Mouse (Mus musculus) liver, adult (tissue): Measurements from ENCODE around the gene Nubp1.

Experiments
- GATA4 ChIP-seq: IDR thresholded peaks from 2 replicates; pipeline ENCODE4 v1.6.1; 2014; ENCODE audit warnings: mild to moderate bottlenecking, low read length; ENCODE audit not compliant: insufficient replicate concordance

Nubp1 gene

GRCm38 (mm10) chr16:10446573-10447263 lies 35.0 kb downstream of the Nubp1 start:
- TF ChIP-seq GATA4, result no peak

DNA sequence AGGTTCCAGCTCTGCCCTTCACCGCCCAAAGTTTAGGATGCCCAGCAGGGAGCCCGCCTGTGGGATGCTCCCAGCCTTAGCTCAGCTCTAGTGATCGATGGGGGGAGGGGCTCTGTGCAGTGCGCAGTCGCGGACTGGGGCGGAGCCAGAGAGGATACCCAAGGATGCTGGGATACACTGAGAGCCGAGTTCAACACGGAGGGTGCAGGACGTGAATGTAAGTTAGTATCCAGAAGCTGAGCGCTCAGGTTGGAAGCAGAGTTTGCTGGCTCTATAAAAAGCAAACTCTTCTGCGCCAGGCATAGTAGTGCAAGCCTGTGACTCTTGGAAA lies 35.5 kb downstream of the Nubp1 start, which contains the start of gene Tvp23a:
Gene Tvp23a (minus strand): TSS at position 99 of the 331 bp plus-strand sequence.
- TF ChIP-seq GATA4, result no peak

DNA sequence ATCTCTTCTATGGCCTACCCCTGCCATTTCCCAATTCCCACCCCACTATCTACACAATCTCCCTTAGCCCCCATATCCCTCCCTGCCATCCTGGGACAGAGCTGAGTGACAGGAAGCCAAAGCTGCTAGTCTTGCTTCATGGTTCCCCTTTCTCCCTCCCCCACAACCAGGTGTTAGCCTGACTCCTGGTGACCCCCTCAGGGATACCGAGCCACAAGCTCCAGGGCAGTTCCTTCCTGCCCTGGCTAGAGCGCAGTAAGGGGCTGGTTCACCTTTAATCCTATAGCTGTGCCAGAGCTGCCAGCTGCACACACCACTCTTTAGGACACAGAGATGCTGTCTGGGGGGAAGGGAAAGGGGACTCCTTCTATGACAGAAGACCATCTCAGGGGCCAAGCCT lies 36.0 kb downstream of the Nubp1 start:
- TF ChIP-seq GATA4, result no peak

DNA sequence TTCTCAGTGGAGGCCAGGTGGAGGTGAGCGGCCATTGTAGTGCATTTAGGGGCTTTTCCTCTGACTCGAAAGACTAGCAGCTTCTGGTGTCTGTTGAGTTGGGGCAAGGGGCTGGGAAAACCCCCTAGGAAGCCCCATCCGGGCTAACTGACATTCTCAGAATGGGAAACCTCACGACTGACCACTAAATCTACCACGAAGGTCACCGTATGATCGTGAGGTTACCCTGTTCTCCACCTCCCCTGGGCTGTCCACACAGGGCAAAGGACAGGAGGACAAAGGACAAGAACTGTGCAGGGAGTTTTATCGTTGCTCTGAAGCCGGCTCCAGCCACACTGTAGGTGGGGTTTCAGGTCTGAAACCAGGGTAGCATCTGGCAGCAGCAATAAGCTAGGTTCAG lies 37.2 kb downstream of the Nubp1 start:
- TF ChIP-seq GATA4, result no peak

- no peak for TF ChIP-seq GATA4
Measured at GRCm38 (mm10) chr16:10451906-10452305, 40.2 kb downstream of the Nubp1 start.

DNA sequence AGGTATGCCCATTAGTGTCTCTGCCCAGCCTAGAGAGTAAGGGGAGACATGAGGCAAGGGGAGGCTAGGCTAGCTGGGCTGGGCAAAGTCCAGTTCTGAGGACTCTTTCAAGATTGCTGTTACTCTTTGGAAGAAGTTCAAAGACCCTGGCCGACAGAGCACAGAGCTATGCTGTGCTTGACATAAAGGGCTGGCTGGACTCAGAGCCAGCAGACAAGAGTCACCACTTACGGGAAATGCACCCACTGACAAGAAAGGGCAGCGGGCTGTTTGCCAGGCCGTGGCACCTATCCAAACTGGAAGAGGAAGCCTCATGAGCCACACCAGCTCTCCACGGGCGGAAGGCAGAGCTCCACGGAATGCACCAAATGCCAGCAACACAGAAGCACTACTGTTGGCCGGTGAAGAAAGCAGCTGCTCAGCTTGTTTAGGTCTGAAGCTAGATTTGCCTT lies 40.7 kb downstream of the Nubp1 start:
- peak; percentile 65; the same call in 1 of the 2 replicates for TF ChIP-seq GATA4

GRCm38 (mm10) chr16:10453872-10454582 lies 42.3 kb downstream of the Nubp1 start:
- no peak for TF ChIP-seq GATA4

- no peak for TF ChIP-seq GATA4
Measured at GRCm38 (mm10) chr16:10454583-10454974, 42.8 kb downstream of the Nubp1 start.

DNA sequence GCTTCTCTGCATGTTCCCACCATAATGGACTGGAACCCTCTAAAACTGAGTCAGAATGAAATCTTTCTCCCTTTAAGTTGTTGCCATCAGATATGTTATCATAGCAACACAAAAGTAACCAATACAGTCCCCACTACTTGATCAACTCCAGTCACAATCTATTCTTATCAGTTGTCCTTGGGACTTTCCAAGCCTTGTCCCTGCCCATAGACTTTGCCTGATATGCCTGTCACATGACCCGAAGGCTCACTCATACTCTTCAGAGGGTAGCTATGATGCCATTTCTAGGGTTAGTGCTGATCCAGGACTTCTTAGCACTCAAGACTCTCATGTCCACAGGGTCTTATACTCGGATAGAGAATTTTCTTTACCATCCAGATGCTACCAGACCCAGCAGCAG lies 48.4 kb downstream of the Nubp1 start:
- TF ChIP-seq GATA4, result no peak

GRCm38 (mm10) chr16:10461178-10461577 lies 49.4 kb downstream of the Nubp1 start:
- no peak for TF ChIP-seq GATA4

- no peak for TF ChIP-seq GATA4
Measured at GRCm38 (mm10) chr16:10465011-10465681, 53.4 kb downstream of the Nubp1 start.

DNA sequence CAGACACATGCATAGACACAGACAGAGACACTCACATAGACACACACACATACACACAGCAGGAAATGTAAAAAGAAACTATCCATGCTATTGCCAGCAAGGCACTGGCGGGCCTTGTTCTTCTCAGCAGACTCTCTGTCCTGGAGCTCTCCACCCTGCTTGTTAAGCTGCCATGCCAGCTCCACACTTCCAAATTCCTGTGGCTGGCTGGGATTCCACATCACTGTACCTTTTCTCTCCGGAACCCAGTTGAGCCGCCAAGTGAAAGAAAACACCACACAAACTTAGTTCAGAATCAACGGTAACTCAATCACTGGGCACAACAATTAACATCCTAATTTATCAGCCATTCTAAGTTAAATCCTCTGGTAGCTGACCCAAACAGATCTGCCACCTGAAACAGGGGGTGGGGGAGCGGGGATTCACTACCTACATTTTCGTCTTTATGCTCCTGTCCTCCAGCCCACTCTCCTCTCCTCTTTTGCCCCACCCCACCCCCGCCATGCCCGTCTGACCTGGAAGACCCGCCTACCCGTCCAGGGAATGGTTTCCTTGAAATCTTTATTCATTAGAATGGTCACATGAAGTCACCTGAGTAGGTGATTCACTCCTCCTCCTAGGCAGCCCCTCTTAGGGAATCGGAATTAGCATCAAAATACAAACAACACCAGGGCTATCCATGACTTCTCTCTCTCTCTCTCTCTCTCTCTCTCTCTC lies 55.8 kb downstream of the Nubp1 start:
- TF ChIP-seq GATA4, result no peak

GRCm38 (mm10) chr16:10468201-10468600 lies 56.5 kb downstream of the Nubp1 start:
- TF ChIP-seq GATA4, result no peak

- TF ChIP-seq GATA4, result no peak
Measured at GRCm38 (mm10) chr16:10471950-10472349, 60.2 kb downstream of the Nubp1 start.
